Mouse (Mus musculus): ENCODE measurements around the gene Znhit2. TPM values are rescaled to one million over a fixed set of nuclear protein-coding genes. Genes with fewer than 3 reads are reported as not detected.

The Znhit2 gene
- polyA plus RNA-seq, 1 experiment from 2014 or later, result 40.3 TPM

- Histone ChIP-seq H3K36me3 (ENCODE audit: control insufficient read depth, insufficient read depth, low read length) (peaks cover 3% of the 10 kb centered on the region; the same call in 1 of the 2 replicates), H3K4me2 (ENCODE audit: low read depth, severe bottlenecking) (peak overlapping the region; percentile 90; the same call in 1 of the 2 replicates), H3K9ac (ENCODE audit: low read length) (no peak overlapping the region), H3K27me3 (ENCODE audit: control insufficient read depth, insufficient read depth, low read length) (no peaks in the 10 kb centered on the region), H3K27ac (replicated peaks; ENCODE audit: low read depth, low read length) (no peak overlapping the region), H3K4me1 (ENCODE audit: control insufficient read depth, insufficient read depth, low read length) (peaks cover 23% of the 10 kb centered on the region), H3K9me3 (ENCODE audit: control insufficient read depth, low read length) (no peaks in the 10 kb centered on the region), H3K4me3 (ENCODE audit: low read depth, low read length) (peak overlapping the region; percentile 82; the same call in 1 of the 2 replicates)
- DNase-seq (ENCODE audit: low spot score) (no peak), ATAC-seq (ENCODE audit: insufficient number of reproducible peaks, low FRiP score, low TSS enrichment, low read depth) (no peak)
- 94% methylated on average over 6 of the region's 6 CpGs for WGBS
These were observed 2.1 kb downstream of the Znhit2 start for GRCm38 (mm10) chr19:6063081-6063480.

DNA sequence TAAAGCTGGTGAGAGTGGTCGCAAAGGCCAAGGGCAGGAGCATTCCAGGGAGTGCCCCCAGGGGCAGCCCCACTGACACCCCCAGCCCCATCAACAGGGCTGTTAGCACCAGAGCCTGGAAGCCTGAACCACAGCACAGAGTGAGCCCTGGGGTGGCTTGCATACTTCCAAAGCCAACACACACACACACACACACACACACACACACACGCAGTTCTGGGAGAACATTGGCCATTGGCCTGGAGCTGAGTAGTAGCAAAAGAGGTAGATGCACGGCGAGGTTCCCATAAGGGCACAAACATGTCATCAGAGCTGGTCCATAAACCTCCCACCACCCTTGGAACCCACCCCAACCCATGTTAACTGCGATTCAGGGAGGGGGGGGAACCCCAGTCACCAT, 5.6 kb downstream of the Znhit2 start:
- WGBS, result 33% methylated on average over 5 of the region's 5 CpGs
- peak overlapping the region; percentile 75; the same call in 1 of the 2 replicates for H3K27ac ChIP-seq (replicated peaks; ENCODE audit: low read depth, low read length)
- no peaks in the 10 kb centered on the region for H3K9me3 ChIP-seq (ENCODE audit: control insufficient read depth, low read length)
- H3K36me3 ChIP-seq (ENCODE audit: control insufficient read depth, insufficient read depth, low read length), result peaks cover 12% of the 10 kb centered on the region; the same call in 1 of the 2 replicates
- DNase-seq (ENCODE audit: low spot score), result no peak
- H3K4me2 ChIP-seq (ENCODE audit: low read depth, severe bottlenecking), result peak overlapping the region; percentile 96
- no peak for ATAC-seq (ENCODE audit: insufficient number of reproducible peaks, low FRiP score, low TSS enrichment, low read depth)
- no peaks in the 10 kb centered on the region for H3K27me3 ChIP-seq (ENCODE audit: control insufficient read depth, insufficient read depth, low read length)
- H3K9ac ChIP-seq (ENCODE audit: low read length), result peak overlapping the region; percentile 57
- H3K4me1 ChIP-seq (ENCODE audit: control insufficient read depth, insufficient read depth, low read length), result peaks cover 25% of the 10 kb centered on the region
- H3K4me3 ChIP-seq (ENCODE audit: low read depth, low read length), result peak overlapping the region; percentile 54

DNA sequence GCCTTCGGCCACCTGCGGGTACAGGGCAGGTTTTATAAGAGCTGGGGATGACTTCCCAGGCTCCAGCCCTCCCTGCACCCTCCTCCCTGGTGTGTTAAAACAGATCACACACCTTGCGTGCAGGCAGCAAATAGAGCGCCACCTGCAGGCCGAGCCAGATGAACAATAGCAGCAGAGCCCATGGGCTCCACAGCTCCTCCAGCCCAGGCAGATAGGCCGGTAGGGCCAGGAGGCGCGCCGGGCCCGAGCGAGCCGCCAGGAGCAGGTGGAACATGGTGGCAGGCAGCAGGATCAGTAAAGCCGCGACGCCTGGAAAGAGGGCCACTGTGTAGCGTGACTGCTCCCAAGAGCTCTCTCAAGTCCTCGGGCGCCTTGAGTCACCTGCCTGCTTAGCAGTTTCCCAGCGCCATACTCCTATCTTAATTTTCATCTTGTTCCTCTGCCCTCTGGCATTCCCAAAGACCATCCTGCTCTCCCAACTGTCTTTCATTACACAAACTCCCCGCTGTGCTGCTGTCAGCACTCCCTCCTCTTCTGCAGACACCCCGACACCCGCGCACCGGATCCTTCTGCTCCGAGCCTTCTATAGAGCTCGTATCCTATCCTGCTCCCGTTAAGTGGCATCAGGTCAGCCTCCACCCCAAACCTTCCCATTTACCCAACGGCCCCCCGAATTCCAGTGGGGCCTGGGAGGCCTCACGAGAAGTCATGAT, 6.2 kb downstream of the Znhit2 start:
- 1% methylated on average over 30 of the region's 30 CpGs for WGBS

DNA sequence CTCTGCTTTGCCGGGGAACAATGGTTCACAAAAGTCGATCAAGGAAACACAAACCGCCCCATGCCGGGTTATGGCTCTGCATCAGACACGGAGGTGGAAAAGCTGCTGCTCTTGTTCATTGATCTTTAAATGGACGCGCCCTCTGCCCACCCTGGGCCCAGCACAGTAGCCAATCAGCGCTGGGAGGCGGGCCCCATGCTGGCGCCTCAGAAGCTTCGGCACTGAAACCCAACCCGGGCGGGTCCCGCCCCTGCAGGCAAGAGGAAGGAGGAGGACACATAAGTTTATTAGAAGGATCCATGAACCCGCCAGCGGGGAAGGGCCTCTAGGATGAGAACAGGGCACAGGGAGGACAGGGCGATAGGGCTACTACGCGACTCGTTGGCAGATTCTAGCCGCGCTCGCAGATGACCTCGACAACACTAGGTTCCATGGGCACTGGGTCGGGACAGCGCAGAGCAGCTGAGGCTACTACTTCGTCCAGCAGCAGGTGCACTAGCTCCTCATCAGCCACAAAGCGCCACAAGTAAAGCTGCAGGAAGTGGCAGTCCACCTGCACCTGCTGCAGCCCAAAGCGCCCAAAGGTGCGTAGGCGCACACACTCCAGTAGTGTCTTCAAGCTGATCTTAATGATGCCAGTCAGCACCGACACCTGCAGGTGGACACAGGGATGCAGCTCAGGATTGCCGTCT, 6.9 kb downstream of the Znhit2 start, which contains the start of gene Tm7sf2:
Gene Tm7sf2, minus strand, starts transcription at position 650 of the 692 bp plus-strand sequence.
- ATAC-seq (ENCODE audit: insufficient number of reproducible peaks, low FRiP score, low TSS enrichment, low read depth) (peak; percentile 89), DNase-seq (ENCODE audit: low spot score) (peak; percentile 90)
- no peaks in the 10 kb centered on the region for H3K9me3 ChIP-seq (ENCODE audit: control insufficient read depth, low read length)
- H3K36me3 ChIP-seq (ENCODE audit: control insufficient read depth, insufficient read depth, low read length), result peaks cover 12% of the 10 kb centered on the region; the same call in 1 of the 2 replicates
- peak within 1 kb of the TSS; percentile 96 for H3K4me2 ChIP-seq (ENCODE audit: low read depth, severe bottlenecking)
- no peaks in the 10 kb centered on the region for H3K27me3 ChIP-seq (ENCODE audit: control insufficient read depth, insufficient read depth, low read length)
- peak within 1 kb of the TSS; percentile 75; the same call in 1 of the 2 replicates for H3K27ac ChIP-seq (replicated peaks; ENCODE audit: low read depth, low read length)
- peaks cover 14% of the 10 kb centered on the region; the same call in 1 of the 2 replicates for H3K4me1 ChIP-seq (ENCODE audit: control insufficient read depth, insufficient read depth, low read length)
- H3K4me3 ChIP-seq (ENCODE audit: low read depth, low read length), result peak within 1 kb of the TSS; percentile 54
- peak within 1 kb of the TSS; percentile 57 for H3K9ac ChIP-seq (ENCODE audit: low read length)
- WGBS, result 10% methylated on average over 33 of the region's 33 CpGs

More for the DNA sequence above, 6.2 kb downstream of the Znhit2 start:
- Histone ChIP-seq H3K9ac (ENCODE audit: low read length) (peak overlapping the region; percentile 57), H3K4me2 (ENCODE audit: low read depth, severe bottlenecking) (peak overlapping the region; percentile 96), H3K4me1 (ENCODE audit: control insufficient read depth, insufficient read depth, low read length) (peaks cover 21% of the 10 kb centered on the region), H3K36me3 (ENCODE audit: control insufficient read depth, insufficient read depth, low read length) (peaks cover 12% of the 10 kb centered on the region; the same call in 1 of the 2 replicates), H3K9me3 (ENCODE audit: control insufficient read depth, low read length) (no peaks in the 10 kb centered on the region), H3K27ac (replicated peaks; ENCODE audit: low read depth, low read length) (peak overlapping the region; percentile 75; the same call in 1 of the 2 replicates), H3K4me3 (ENCODE audit: low read depth, low read length) (peak overlapping the region; percentile 54), H3K27me3 (ENCODE audit: control insufficient read depth, insufficient read depth, low read length) (no peaks in the 10 kb centered on the region)
- DNase-seq (ENCODE audit: low spot score) (peak; percentile 92), ATAC-seq (ENCODE audit: insufficient number of reproducible peaks, low FRiP score, low TSS enrichment, low read depth) (peak; percentile 58)

DNA sequence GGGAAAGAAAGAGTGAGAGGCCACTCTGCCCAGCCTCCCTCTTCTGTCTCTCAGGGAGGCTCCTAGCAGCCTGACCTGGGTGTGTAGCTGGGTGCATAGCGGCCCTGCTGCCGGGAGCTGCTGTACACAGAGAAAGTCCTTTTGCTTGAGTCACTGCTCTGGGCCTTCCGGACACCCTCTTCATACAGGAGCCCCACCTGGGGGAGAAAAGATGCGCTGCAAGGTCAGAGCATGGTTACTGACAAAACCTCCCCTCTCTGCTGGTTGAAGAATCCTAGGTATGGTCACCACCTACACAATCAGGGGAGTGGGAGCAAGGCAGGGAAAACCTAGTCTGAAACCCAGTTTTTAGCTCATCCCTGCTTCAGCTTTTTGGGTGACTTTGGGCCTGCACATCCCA, 8.0 kb downstream of the Znhit2 start:
- Histone ChIP-seq H3K9me3 (ENCODE audit: control insufficient read depth, low read length) (no peaks in the 10 kb centered on the region), H3K9ac (ENCODE audit: low read length) (no peak overlapping the region), H3K4me2 (ENCODE audit: low read depth, severe bottlenecking) (no peak overlapping the region), H3K4me1 (ENCODE audit: control insufficient read depth, insufficient read depth, low read length) (peaks cover 14% of the 10 kb centered on the region; the same call in 1 of the 2 replicates), H3K4me3 (ENCODE audit: low read depth, low read length) (no peak overlapping the region), H3K27me3 (ENCODE audit: control insufficient read depth, insufficient read depth, low read length) (no peaks in the 10 kb centered on the region), H3K27ac (replicated peaks; ENCODE audit: low read depth, low read length) (no peak overlapping the region), H3K36me3 (ENCODE audit: control insufficient read depth, insufficient read depth, low read length) (peaks cover 12% of the 10 kb centered on the region; the same call in 1 of the 2 replicates)
- 88% methylated on average over 4 of the region's 4 CpGs for WGBS
- DNase-seq (ENCODE audit: low spot score) (no peak), ATAC-seq (ENCODE audit: insufficient number of reproducible peaks, low FRiP score, low TSS enrichment, low read depth) (no peak)

DNA sequence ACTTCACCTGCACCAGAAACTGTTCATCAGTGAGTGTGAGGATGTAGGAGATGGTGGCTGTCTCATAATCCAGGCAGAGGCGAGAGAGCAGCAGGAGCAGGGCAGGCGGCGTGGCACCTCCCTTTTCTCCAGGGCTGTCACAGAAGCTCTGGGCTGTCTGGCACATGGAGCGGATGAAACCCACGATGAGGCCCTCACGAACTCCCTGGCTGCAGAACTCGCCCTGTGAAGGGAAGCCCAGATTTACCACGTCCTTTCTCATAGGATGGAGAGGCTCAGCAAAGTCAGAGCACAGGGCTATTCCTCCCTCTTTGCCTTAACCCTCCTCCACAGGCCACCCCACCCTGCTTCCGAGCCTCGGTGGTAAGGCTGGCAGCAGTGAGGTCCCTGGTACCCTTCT, 8.9 kb downstream of the Znhit2 start:
- Histone ChIP-seq H3K9ac (ENCODE audit: low read length) (no peak overlapping the region), H3K27ac (replicated peaks; ENCODE audit: low read depth, low read length) (no peak overlapping the region), H3K4me1 (ENCODE audit: control insufficient read depth, insufficient read depth, low read length) (peaks cover 14% of the 10 kb centered on the region; the same call in 1 of the 2 replicates), H3K27me3 (ENCODE audit: control insufficient read depth, insufficient read depth, low read length) (no peaks in the 10 kb centered on the region), H3K4me2 (ENCODE audit: low read depth, severe bottlenecking) (no peak overlapping the region), H3K9me3 (ENCODE audit: control insufficient read depth, low read length) (no peaks in the 10 kb centered on the region), H3K4me3 (ENCODE audit: low read depth, low read length) (no peak overlapping the region), H3K36me3 (ENCODE audit: control insufficient read depth, insufficient read depth, low read length) (peaks cover 14% of the 10 kb centered on the region; the same call in 1 of the 2 replicates)
- 92% methylated on average over 10 of the region's 10 CpGs for WGBS
- no peak for DNase-seq (ENCODE audit: low spot score)
- no peak for ATAC-seq (ENCODE audit: insufficient number of reproducible peaks, low FRiP score, low TSS enrichment, low read depth)

GRCm38 (mm10) chr19:6070571-6071250, 9.7 kb downstream of the Znhit2 start:
- DNase-seq (ENCODE audit: low spot score) (no peak), ATAC-seq (ENCODE audit: insufficient number of reproducible peaks, low FRiP score, low TSS enrichment, low read depth) (no peak)
- Histone ChIP-seq H3K27ac (replicated peaks; ENCODE audit: low read depth, low read length) (no peak overlapping the region), H3K36me3 (ENCODE audit: control insufficient read depth, insufficient read depth, low read length) (peaks cover 16% of the 10 kb centered on the region; the same call in 1 of the 2 replicates), H3K4me1 (ENCODE audit: control insufficient read depth, insufficient read depth, low read length) (peaks cover 14% of the 10 kb centered on the region; the same call in 1 of the 2 replicates), H3K4me2 (ENCODE audit: low read depth, severe bottlenecking) (no peak overlapping the region), H3K27me3 (ENCODE audit: control insufficient read depth, insufficient read depth, low read length) (no peaks in the 10 kb centered on the region), H3K9ac (ENCODE audit: low read length) (no peak overlapping the region), H3K4me3 (ENCODE audit: low read depth, low read length) (no peak overlapping the region), H3K9me3 (ENCODE audit: control insufficient read depth, low read length) (no peaks in the 10 kb centered on the region)
- WGBS, result 89% methylated on average over 31 of the region's 31 CpGs

DNA sequence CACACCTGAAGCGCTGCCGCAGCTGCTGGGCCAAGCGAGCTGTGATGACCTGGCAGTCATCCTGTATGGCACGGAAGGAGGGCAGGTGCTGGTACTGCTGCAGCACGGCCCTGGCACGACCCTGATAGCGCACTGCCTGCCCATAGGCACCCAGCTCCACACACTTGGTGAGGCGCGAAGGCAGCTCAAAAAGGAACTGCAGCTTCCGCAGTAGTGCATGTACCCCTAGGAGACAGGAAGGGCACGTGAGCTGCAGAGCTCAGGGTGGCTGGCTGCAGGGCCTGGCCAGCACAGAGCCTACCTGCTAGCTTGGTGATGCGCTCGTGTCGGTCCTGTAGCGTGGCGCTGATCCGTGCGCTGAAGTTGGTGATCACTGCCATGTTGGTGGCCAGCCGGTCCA, 10.3 kb downstream of the Znhit2 start:
- Histone ChIP-seq H3K4me1 (ENCODE audit: control insufficient read depth, insufficient read depth, low read length) (peaks cover 14% of the 10 kb centered on the region; the same call in 1 of the 2 replicates), H3K4me2 (ENCODE audit: low read depth, severe bottlenecking) (no peak overlapping the region), H3K9ac (ENCODE audit: low read length) (no peak overlapping the region), H3K27ac (replicated peaks; ENCODE audit: low read depth, low read length) (no peak overlapping the region), H3K4me3 (ENCODE audit: low read depth, low read length) (0 out of 2 replicates have a peak overlapping the region, but pooled peaks have one; percentile 1), H3K27me3 (ENCODE audit: control insufficient read depth, insufficient read depth, low read length) (no peaks in the 10 kb centered on the region), H3K9me3 (ENCODE audit: control insufficient read depth, low read length) (no peaks in the 10 kb centered on the region), H3K36me3 (ENCODE audit: control insufficient read depth, insufficient read depth, low read length) (peaks cover 16% of the 10 kb centered on the region; the same call in 1 of the 2 replicates)
- WGBS, result 94% methylated on average over 19 of the region's 19 CpGs
- no peak for ATAC-seq (ENCODE audit: insufficient number of reproducible peaks, low FRiP score, low TSS enrichment, low read depth)
- DNase-seq (ENCODE audit: low spot score), result no peak
